Mouse (Mus musculus) embryonic facial prominence, embryonic 14.5 days (tissue): ENCODE measurements around the gene Acads. TPM values are rescaled to one million over a fixed set of nuclear protein-coding genes. Genes with fewer than 3 reads are reported as not detected.
A peak's percentile ranks its signal among the peaks of the same experiment; 100 is the strongest.

Experiments used
- ATAC-seq: fragments of 200-750 bp; cut with Nextera tagmentation; 2 replicates; pipeline ENCODE4 v1.8.0; 2017; ENCODE audit warnings: low read depth, moderate number of reproducible peaks, moderate TSS enrichment
- DNase-seq: peaks from one replicate; pipeline ENCODE4 v3.0.0-alpha.2; 2015; ENCODE audit warnings: low spot score
- H3K27ac ChIP-seq: fragments of 300-500 bp; sonication (generic); replicated peaks from 2 replicates; pipeline ENCODE4 v1.5.1; 2014; ENCODE audit warnings: low read depth, mild to moderate bottlenecking, low read length, moderate library complexity
- H3K27me3 ChIP-seq: fragments of 300-500 bp; sonication (generic); replicated peaks from 2 replicates; pipeline ENCODE4 v1.6.1; 2014; ENCODE audit warnings: low read length; ENCODE audit not compliant: control insufficient read depth, insufficient read depth
- H3K36me3 ChIP-seq: fragments of 300-500 bp; sonication (generic); 2 replicates; pipeline ENCODE4 v1.6.1; 2014; ENCODE audit warnings: low read length, mixed read lengths; ENCODE audit not compliant: control insufficient read depth, insufficient read depth
- H3K4me1 ChIP-seq: fragments of 300-500 bp; sonication (generic); 2 replicates; pipeline ENCODE4 v1.6.1; 2014; ENCODE audit warnings: antibody characterized with exemption, low read length; ENCODE audit not compliant: control insufficient read depth, insufficient read depth
- H3K4me2 ChIP-seq: fragments of 300-500 bp; sonication (generic); 2 replicates; pipeline ENCODE4 v1.6.1; 2014; ENCODE audit warnings: low read depth, mild to moderate bottlenecking, low read length, moderate library complexity, mixed read lengths
- H3K4me3 ChIP-seq: fragments of 300-500 bp; sonication (generic); 2 replicates; pipeline ENCODE4 v1.5.1; 2014; ENCODE audit warnings: low read depth, mild to moderate bottlenecking, low read length
- H3K9ac ChIP-seq: fragments of 300-500 bp; sonication (generic); 2 replicates; pipeline ENCODE4 v1.6.1; 2014; ENCODE audit warnings: low read depth, mild to moderate bottlenecking, low read length, moderate library complexity, mixed read lengths
- H3K9me3 ChIP-seq: fragments of 300-500 bp; sonication (generic); 2 replicates; pipeline ENCODE4 v1.6.1; 2016; ENCODE audit warnings: low read length; ENCODE audit not compliant: control insufficient read depth
- WGBS: fragments of 180-500 bp; shearing (Covaris S2); extraction: QIAGEN DNeasy Blood & Tissue Kit; methylation state at CpG from one replicate; pipeline ENCODE4 v1.1.7; 2014; 5-methylcytosine and 5-hydroxymethylcytosine counted together
- polyA plus RNA-seq: library from polyadenylated mRNA; unstranded; fragments of >200 nt; fragmentation: Nextera tagmentation; extraction: Ambion mirVana; gene quantifications from 2 replicates; pipeline ENCODE4 v1.2.1, GENCODE M21; 2014

The Acads gene
- polyA plus RNA-seq, 1 experiment from 2014 or later: 28.7 TPM

- H3K9ac ChIP-seq: peak overlapping the region; percentile 83
- H3K36me3 ChIP-seq: peaks cover 15% of the 10 kb centered on the region
- no peaks in the 10 kb centered on the region for H3K27me3 ChIP-seq
- H3K27ac ChIP-seq: no peak overlapping the region; the same call in 1 of the 2 replicates
- peak overlapping the region; percentile 94 for H3K4me2 ChIP-seq
- ATAC-seq (no peak), DNase-seq (no peak)
- no peaks in the 10 kb centered on the region for H3K9me3 ChIP-seq
- 48% methylated on average over 6 of the region's 6 CpGs for WGBS
- H3K4me1 ChIP-seq: peaks cover 13% of the 10 kb centered on the region
- H3K4me3 ChIP-seq: peak overlapping the region; percentile 92
These were observed 14.4 kb upstream of the Acads start for GRCm38 (mm10) chr5:115133358-115134066.

GRCm38 (mm10) chr5:115132465-115132864 is 13.3 kb upstream of the Acads start:
- DNase-seq: no peak
- Histone ChIP-seq H3K4me2 (peak overlapping the region; percentile 94; the same call in 1 of the 2 replicates), H3K9ac (no peak overlapping the region), H3K4me3 (no peak overlapping the region), H3K9me3 (no peaks in the 10 kb centered on the region), H3K27me3 (no peaks in the 10 kb centered on the region), H3K27ac (no peak overlapping the region), H3K4me1 (peaks cover 13% of the 10 kb centered on the region), H3K36me3 (peaks cover 25% of the 10 kb centered on the region)
- 87% methylated on average over 8 of the region's 8 CpGs for WGBS
- ATAC-seq: no peak

- peaks cover 52% of the 10 kb centered on the region for H3K36me3 ChIP-seq
- peaks cover 13% of the 10 kb centered on the region for H3K4me1 ChIP-seq
- WGBS: 82% methylated on average over 6 of the region's 6 CpGs
- H3K27me3 ChIP-seq: no peaks in the 10 kb centered on the region
- ATAC-seq: no peak
- H3K4me3 ChIP-seq: no peak overlapping the region
- no peak overlapping the region for H3K9ac ChIP-seq
- H3K27ac ChIP-seq: no peak overlapping the region
- no peaks in the 10 kb centered on the region for H3K9me3 ChIP-seq
- no peak overlapping the region for H3K4me2 ChIP-seq
- DNase-seq: no peak
These were observed 10.2 kb upstream of the Acads start for GRCm38 (mm10) chr5:115129328-115129727.

GRCm38 (mm10) chr5:115127421-115128179 is 8.5 kb upstream of the Acads start:
- H3K9ac ChIP-seq: no peak overlapping the region
- H3K4me2 ChIP-seq: no peak overlapping the region
- H3K27me3 ChIP-seq: no peaks in the 10 kb centered on the region
- 90% methylated on average over 22 of the region's 22 CpGs for WGBS
- H3K4me1 ChIP-seq: no peaks in the 10 kb centered on the region
- H3K36me3 ChIP-seq: peaks cover 59% of the 10 kb centered on the region
- H3K9me3 ChIP-seq: no peaks in the 10 kb centered on the region
- ATAC-seq: no peak
- DNase-seq: no peak
- H3K27ac ChIP-seq: no peak overlapping the region
- H3K4me3 ChIP-seq: no peak overlapping the region

- no peak overlapping the region for H3K4me2 ChIP-seq
- ATAC-seq (no peak), DNase-seq (no peak)
- no peak overlapping the region for H3K27ac ChIP-seq
- WGBS: 86% methylated on average over 23 of the region's 28 CpGs
- no peaks in the 10 kb centered on the region for H3K9me3 ChIP-seq
- H3K4me3 ChIP-seq: no peak overlapping the region
- no peak overlapping the region for H3K9ac ChIP-seq
- H3K4me1 ChIP-seq: no peaks in the 10 kb centered on the region
- peaks cover 64% of the 10 kb centered on the region for H3K36me3 ChIP-seq
- H3K27me3 ChIP-seq: no peaks in the 10 kb centered on the region
These were observed 7.6 kb upstream of the Acads start for GRCm38 (mm10) chr5:115126578-115127312.

- peak; percentile 87 for DNase-seq
- Histone ChIP-seq H3K27me3 (no peaks in the 10 kb centered on the region), H3K9me3 (no peaks in the 10 kb centered on the region), H3K4me1 (no peaks in the 10 kb centered on the region), H3K27ac (no peak overlapping the region), H3K4me2 (no peak overlapping the region), H3K4me3 (no peak overlapping the region), H3K36me3 (peaks cover 64% of the 10 kb centered on the region), H3K9ac (no peak overlapping the region)
- peak; percentile 80 for ATAC-seq
- WGBS: 19% methylated on average over 24 of the region's 24 CpGs
These were observed 6.2 kb upstream of the Acads start for GRCm38 (mm10) chr5:115125211-115125871.

GRCm38 (mm10) chr5:115124690-115125089 is 5.5 kb upstream of the Acads start:
- Histone ChIP-seq H3K9me3 (no peaks in the 10 kb centered on the region), H3K4me3 (no peak overlapping the region), H3K9ac (no peak overlapping the region), H3K4me1 (no peaks in the 10 kb centered on the region), H3K27me3 (no peaks in the 10 kb centered on the region), H3K27ac (no peak overlapping the region), H3K36me3 (peaks cover 61% of the 10 kb centered on the region), H3K4me2 (no peak overlapping the region)
- DNase-seq (no peak), ATAC-seq (no peak)
- 91% methylated on average over 6 of the region's 6 CpGs for WGBS

- Histone ChIP-seq H3K36me3 (peaks cover 41% of the 10 kb centered on the region), H3K4me1 (no peaks in the 10 kb centered on the region), H3K4me2 (no peak overlapping the region), H3K27me3 (no peaks in the 10 kb centered on the region), H3K9me3 (no peaks in the 10 kb centered on the region), H3K27ac (no peak overlapping the region), H3K4me3 (no peak overlapping the region), H3K9ac (no peak overlapping the region)
- ATAC-seq (no peak), DNase-seq (no peak)
- 63% methylated on average over 5 of the region's 5 CpGs for WGBS
These were observed 1.8 kb upstream of the Acads start for GRCm38 (mm10) chr5:115120978-115121377.
